Mouse (Mus musculus): ENCODE measurements at regions not wholly inside any gene's neighbourhood (a gene's known extent, or its start where the extent isn't known, plus 50 kb on each side); places are given as distances from the start of the nearest gene placed in this dataset.

- DNase-seq (ENCODE audit: low spot score in 2 of 2): no peak
Observed at GRCm38 (mm10) chr9:117967080-117967479, 73.2 kb upstream of the Azi2 start.

GRCm38 (mm10) chr9:117966326-117966989, 73.8 kb upstream of the Azi2 start:
- no peak for DNase-seq (ENCODE audit: low spot score in 2 of 2)

DNA sequence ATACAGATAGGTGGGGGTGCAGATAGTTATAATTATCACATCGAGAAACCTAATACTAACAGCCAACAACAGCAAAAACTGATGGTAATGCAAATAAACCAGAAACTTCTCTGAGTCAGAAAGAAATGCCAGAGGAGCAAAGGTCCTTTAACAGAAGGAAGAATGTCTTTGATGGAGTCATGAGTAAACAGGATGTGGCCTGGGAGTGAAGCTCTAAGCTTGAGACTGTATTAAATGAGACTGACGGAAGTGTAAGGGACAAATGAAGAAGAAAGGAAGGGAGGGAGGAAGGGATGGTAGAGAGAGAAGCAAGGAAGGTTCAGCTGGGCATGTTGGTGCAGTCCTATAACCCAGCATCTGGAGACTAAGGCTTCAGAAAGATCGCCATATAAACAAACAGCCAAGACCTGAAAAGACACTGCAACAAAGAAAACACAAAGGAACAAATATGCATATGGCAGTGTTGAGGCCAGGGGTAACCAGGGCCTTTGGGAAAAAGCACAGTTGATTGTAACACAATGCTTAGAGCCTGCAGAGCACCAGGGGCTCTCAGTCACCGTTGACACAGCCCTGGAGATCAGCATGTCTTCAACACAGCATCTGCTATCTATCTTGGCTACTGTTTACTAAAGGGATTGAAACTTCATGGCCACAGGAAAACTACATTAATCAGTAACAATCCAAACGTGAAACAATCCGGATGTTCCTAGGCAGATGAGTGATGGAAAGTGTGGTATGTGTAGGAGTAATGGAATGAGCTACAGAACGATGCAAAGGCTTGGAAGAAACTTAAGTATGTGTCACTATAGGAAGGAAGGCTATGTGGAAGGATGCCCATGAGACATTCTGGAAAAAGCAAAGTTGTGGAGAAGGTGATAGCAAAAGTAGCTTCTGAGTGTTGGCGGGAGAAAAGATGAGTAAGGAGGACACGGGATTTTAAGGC, 77.9 kb upstream of the Azi2 start:
- DNase-seq (ENCODE audit: low spot score in 2 of 2): no peak

GRCm38 (mm10) chr9:117959845-117960244, 80.5 kb upstream of the Azi2 start:
- no peak for DNase-seq (ENCODE audit: low spot score in 2 of 2)

DNA sequence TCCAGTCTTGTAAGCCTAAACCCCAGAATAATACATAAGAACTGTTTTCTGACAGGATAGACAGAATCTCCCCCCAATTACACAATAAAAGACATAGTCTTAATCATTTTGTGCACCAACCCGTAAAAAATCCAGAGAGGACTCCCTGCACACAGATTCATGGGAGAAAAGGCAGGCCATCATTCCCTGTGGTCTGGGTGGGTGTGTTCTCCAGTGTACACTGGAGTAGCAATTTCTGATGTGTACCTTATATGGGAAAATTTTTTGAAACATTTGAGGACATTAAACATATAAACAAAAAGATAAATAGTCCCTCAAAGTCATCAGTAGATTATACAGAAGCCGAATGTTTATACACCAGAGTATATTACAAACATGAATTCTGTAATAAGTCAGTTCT, 83.1 kb upstream of the Azi2 start:
- no peak for DNase-seq (ENCODE audit: low spot score in 2 of 2)

GRCm38 (mm10) chr9:117956691-117957090, 83.6 kb upstream of the Azi2 start:
- DNase-seq (ENCODE audit: low spot score in 2 of 2): no peak

DNA sequence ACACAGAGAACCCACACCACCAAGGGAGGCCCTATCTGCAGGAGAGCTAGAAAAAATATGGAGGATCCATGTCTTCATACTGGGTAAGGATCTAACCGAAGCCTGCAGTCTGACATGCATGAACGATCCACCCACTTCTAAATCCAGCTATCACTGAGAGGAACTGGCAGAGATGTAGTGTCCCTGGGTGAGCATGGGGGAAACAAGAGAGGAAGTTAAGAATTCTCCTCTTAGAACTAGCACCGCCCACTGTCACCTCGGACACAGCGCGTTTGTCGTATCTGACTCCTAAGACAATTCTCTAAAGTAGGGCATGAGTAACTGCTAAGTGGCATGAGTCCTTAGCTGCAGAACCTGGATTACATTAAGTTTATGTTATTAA, 112.8 kb upstream of the Azi2 start:
- no peak for DNase-seq (ENCODE audit: low spot score in 2 of 2)

DNA sequence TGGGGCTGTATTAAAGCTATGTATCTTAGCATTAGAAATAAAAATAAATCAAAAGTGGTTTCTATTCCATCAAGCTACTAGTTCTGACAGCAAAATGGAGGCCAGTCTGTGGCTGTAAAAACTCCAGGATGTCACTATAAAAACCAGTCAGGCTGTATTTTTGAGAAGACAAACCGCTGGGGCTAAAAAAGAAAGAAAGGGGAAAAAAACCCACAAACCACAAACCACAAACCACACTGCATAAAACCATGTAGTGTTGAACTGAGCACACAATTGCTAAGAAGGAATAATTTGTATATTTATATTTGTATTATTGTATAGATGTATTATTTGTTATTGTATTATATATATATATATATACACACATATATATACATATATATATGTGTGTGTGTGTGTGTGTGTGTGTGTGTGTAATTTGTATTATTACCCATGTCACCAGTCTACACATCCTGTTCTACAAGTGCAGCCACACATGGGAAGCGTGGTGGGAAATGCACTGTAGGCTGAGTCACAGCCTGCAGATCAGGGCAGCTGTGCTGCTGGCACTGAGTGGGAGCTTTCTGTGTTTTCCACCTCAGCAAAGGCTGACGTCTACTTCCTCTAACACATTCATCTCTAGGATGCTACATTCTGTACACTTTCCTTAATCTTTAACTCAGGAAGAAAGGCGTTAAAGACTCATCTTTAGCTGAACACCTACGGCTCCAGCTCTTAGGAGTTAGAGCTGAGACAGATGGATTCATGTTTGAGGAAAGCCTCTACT, 113.4 kb upstream of the Azi2 start:
- DNase-seq (ENCODE audit: low spot score in 2 of 2): no peak

DNA sequence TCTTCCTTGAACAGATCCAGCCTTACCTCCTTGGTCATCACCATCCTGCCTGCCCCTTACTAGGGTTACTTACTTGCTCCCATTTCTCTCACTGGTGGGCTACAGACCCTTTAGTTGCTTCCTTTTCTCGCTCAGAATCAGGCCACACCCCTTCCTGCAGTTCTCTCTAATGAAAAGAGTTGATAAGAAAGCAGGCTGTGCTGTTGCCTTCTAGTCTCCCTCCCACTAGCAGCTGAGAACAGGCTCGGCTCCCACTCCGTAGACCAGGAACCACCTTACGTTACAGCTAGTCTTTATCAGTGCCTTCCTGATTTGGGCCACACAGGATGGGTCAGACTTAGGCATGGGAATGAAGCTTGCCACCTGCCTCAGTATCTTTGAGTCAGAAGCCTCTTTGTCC, 117.3 kb upstream of the Azi2 start:
- no peak for DNase-seq (ENCODE audit: low spot score in 2 of 2)

GRCm38 (mm10) chr9:117907895-117908424, 132.3 kb upstream of the Azi2 start:
- DNase-seq (ENCODE audit: low spot score in 2 of 2): peak in 1 of 2 experiments; percentile 13

DNA sequence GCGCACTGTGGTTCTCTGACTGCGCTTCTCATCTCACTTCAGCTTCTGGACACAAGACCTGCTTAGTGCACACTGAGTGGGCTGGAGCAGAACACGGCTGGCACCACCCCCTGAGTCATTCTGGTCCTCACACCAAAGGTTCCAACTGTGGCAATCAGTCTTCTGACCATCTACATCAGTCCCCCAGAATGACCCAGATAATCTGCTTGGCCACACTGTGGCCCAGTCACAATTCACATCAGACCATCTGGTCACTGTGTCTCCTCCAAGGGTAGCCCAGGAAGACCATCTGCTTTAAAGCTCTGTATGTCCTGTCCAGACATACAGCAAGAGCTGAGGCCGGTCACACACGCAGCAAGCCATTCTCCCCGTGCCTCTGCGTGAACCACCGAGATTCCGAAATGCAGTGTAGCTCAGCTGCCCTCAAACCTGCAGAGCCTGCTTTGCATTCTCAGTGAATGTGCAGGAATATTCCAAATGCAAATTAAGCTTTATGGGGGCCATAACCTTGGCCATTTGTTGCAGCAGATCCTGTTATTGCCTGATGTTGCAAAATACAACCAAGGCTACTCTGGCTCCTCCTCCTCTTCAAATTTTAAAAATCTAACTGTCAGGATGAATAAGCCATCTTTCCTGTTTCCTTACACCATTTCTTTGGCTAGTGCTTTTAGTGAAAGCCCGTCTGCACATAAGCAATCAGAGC, 135.1 kb upstream of the Azi2 start:
- DNase-seq (ENCODE audit: low spot score in 2 of 2): no peak

DNA sequence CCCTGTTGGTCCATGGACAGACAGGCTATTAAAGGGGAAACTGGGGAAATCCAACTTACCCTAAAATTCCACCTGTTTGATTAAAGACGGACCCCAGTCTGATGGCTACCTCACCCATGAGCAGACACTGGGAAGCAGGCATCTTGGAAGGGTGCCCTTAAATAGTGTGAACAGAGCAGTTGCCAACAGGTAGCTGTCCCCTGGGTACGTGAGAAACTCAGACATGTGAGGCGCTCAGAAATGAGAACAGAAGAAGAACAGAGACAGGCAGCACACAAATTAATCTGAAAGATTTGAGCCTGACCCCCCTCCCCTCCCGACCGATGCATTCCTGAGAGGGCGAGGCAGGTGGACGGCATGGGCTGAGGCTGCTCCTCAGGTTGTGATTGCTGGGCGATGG, 135.7 kb upstream of the Azi2 start:
- DNase-seq (ENCODE audit: low spot score in 2 of 2): no peak

GRCm38 (mm10) chr9:117903025-117903424, 137.3 kb upstream of the Azi2 start:
- no peak for DNase-seq (ENCODE audit: low spot score in 2 of 2)

- DNase-seq (ENCODE audit: low spot score in 2 of 2): no peak
Observed at GRCm38 (mm10) chr9:117902239-117902939, 137.9 kb upstream of the Azi2 start.

DNA sequence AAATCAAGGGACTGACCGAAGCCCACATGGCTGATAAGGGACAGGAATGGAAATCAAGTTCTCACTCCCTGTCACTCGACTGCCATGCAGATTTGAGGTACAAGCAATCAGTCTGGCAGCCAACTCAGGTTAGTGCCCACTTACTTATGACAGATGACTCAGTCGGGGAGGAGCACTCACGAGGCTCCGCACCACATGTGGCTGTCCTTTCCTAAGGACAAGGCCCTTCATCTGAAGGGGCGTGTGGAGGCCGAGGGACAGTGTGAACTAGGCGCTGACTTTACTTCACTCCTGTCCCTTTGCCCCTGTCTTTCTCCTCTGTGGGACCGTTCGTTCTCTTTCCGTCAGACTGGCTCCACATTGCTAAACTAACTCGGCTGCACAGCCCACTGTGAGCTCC, 139.7 kb upstream of the Azi2 start:
- no peak for DNase-seq (ENCODE audit: low spot score in 2 of 2)

DNA sequence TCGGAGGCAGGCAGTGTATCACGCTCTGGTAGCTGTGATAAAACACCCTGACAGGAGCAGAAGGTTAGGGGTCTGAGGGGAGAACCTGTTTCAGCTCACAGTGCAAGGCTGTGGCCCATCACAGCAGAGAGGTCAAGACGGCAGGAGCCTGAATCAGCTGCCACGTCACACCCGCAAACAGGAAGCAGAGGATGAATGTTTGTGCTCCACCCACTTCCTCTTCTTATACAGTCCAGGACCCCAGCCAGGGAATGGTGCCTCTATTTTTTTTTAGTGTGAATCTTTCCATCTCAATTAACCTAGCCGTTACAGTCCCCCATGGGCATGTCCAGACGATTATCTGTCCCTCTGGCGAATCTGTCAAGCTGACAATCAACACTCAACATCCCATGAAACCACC, 143.8 kb upstream of the Azi2 start:
- DNase-seq (ENCODE audit: low spot score in 2 of 2): no peak

- DNase-seq (ENCODE audit: low spot score in 2 of 2): no peak
Observed at GRCm38 (mm10) chr9:117892601-117893000, 147.7 kb upstream of the Azi2 start.

GRCm38 (mm10) chr9:117873172-117873571, 167.1 kb upstream of the Azi2 start:
- DNase-seq (ENCODE audit: low spot score in 2 of 2): no peak

DNA sequence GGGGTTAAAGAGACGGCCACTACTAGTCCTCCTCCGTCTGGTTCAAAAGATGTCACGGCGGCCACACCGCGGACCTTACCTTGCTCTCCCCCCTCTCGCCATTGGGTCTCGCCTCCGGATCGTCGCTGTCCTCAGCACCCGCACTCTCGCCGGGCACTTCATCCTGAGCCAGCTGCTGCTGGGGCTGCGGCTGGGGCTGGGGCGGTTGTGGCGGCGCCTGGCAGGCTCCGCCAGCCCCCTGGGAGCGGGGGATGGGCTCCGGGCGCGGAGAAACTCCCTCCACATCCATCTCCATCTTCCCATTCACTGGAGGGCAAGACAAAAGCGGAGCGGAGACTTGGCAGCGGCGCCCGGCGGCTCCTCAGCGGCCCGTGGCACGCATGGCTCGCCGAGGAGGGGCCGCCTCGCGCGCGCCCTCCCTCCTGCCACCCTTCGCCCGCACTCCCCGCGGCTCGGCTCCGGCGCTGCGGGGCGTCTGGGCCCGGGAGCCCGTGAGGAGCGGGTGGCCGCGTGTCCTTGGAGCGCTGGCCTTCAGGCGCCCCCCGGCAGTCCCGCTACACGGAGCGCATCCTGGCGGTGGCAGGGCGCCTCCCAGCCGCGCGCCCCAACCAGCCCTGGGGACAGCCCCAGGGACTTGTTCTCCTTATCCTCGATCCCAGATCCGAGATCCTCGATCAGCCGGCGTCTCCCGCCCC, 167.8 kb upstream of the Azi2 start:
- DNase-seq (ENCODE audit: low spot score in 2 of 2): no peak

DNA sequence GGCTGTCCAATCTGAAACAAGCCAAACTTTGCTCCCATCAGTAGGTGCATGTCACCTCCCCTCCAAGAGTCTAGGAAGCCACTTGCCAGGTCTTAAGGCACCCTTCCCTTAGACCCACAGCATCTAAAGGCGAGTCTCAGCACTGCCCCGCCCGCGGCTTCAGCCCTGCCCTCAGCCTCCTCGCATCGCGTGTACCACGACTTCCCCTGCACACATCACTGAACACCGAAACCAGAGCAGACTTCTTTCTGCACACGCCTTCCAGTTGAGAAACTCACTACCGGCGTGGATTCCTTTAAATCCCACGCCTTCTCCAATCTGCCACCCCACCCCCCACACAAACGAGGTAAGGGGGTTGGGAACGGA, 168.3 kb upstream of the Azi2 start:
- DNase-seq (ENCODE audit: low spot score in 2 of 2): no peak
